Comparison of ENCODE assay signal across 7 mouse cellular contexts in the genomic region with DNA sequence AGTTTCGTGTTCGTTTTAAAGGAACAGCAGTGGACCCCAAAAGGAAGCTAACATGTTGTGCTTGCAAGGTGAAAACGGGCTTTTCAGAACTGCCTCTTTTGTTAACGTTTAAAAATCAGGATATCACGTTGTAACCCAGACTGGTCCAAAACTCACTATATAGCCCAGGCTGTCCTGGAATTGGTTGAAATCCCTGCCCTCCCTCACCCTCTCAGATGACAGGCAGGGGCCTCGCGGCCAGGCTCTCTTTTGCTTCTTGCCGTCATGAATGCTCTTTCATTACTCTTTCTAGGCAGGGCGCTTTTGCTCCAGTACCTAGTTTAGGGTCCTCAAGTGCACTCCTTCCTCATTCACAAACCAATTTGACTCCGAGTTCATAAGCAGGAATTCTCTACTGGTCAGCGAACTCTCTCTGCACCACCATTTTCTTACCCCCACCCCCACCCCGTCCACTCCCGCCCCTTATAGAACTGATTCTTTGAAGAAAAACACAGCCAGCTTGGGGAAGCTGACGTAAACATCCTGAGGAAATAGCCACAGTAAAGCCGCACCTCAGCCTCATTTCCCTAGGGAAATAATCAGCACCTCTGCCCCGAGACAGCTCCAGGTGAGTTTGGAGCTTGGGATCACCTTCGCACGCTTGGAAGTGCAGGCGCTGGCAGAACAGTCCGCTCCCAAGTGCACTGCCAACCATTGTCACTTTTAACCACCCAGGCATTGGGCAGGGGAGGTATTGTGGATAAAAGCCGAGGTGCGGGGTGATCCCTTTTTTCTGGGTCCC. TPM values are rescaled to one million over a fixed set of nuclear protein-coding genes. Genes with fewer than 3 reads are reported as not detected.
DNase-seq lines count a peak whose midpoint lies in the region; ATAC-seq and TF ChIP-seq lines count a peak whose summit lies in the region.

No protein-coding gene starts in this region.

- peaks cover 7% of the 10 kb centered on the region for H3K36me3 ChIP-seq in spleen, adult 2 months (ENCODE audit: control insufficient read depth, insufficient read depth, low read length)
- H3K36me3 ChIP-seq in heart, embryonic 11.5 days (ENCODE audit: control insufficient read depth, insufficient read depth, low read length): no peaks in the 10 kb centered on the region

- 3% methylated on average over 22 of the region's 22 CpGs for WGBS in spleen, adult 2 months
- 2% methylated on average over 22 of the region's 22 CpGs for WGBS in heart, embryonic 11.5 days (ENCODE audit: insufficient replicate concordance)

- TF ChIP-seq POLR2A in spleen, adult 2 months (IDR thresholded peaks at IDR 0.05; ENCODE audit: low read depth, low read length): no peak

- H3K27ac ChIP-seq in spleen, adult 2 months (ENCODE audit: insufficient read depth, low read length): peak overlapping the region; percentile 76
- peak overlapping the region; percentile 91 for H3K27ac ChIP-seq in heart, embryonic 11.5 days (ENCODE audit: low read depth, low read length)

- intact Hi-C loops in left cerebral cortex, postnatal 4 days (cut with DNase I): loop anchor here (5.0 to 10.0 kb wide), 3 partner anchors 148 to 340 kb away; no protein-coding TSS in a partner anchor

- H3K4me2 ChIP-seq in heart, embryonic 11.5 days: peak overlapping the region; percentile 96

- H3K9ac ChIP-seq in heart, embryonic 11.5 days (ENCODE audit: low read depth, low read length): peak overlapping the region; percentile 97

- no peak for TF ChIP-seq CTCF in spleen, adult 2 months (IDR thresholded peaks at IDR 0.05; ENCODE audit: extremely low read depth, insufficient read depth, insufficient read length, insufficient replicate concordance)

- peak in 1 of 2 experiments; percentile 40 for DNase-seq in spleen, adult 2 months (ENCODE audit: low read depth in 1 of 2, low spot score in 2 of 2)
- DNase-seq in spleen, postnatal 10 days (ENCODE audit: low spot score in 2 of 2): no peak
- peak; percentile 34 for DNase-seq in cerebellum, adult 8-10 months
- DNase-seq in left cerebral cortex, postnatal 4 days: peak; percentile 48
- DNase-seq in naive thymus-derived CD4-positive, alpha-beta T cell, adult 2 months (ENCODE audit: low read depth): peak; percentile 49
- DNase-seq in gastrocnemius, postnatal 25 days: no peak

- peak overlapping the region; percentile 67 for H3K4me3 ChIP-seq in spleen, adult 2 months (ENCODE audit: extremely low read depth, insufficient read depth, insufficient read length)
- peak overlapping the region; percentile 84 for H3K4me3 ChIP-seq in heart, embryonic 11.5 days (ENCODE audit: low read depth, low read length)

- H3K4me1 ChIP-seq in spleen, adult 2 months (ENCODE audit: control insufficient read depth, insufficient read depth, insufficient read length): peaks cover 7% of the 10 kb centered on the region
- H3K4me1 ChIP-seq in heart, embryonic 11.5 days (ENCODE audit: control insufficient read depth, insufficient read depth, low read length): peaks cover 14% of the 10 kb centered on the region

- ATAC-seq in heart, embryonic 11.5 days (replicated peaks; ENCODE audit: insufficient number of reproducible peaks, low FRiP score, low TSS enrichment): no peak

- no peaks in the 10 kb centered on the region for H3K27me3 ChIP-seq in spleen, adult 2 months (ENCODE audit: control insufficient read depth, insufficient read depth, low read length)
- no peaks in the 10 kb centered on the region for H3K27me3 ChIP-seq in heart, embryonic 11.5 days (ENCODE audit: control insufficient read depth, insufficient read depth, low read length)

- no peaks in the 10 kb centered on the region for H3K9me3 ChIP-seq in heart, embryonic 11.5 days (replicated peaks; ENCODE audit: control insufficient read depth, low read length)

RNA-seq across cellular contexts. Expression of a gene that starts 2.0 kb away (rescaled TPM):
- 7.3 and 13.0 TPM in 2 replicates for polyA plus RNA-seq in spleen, adult 2 months (2012; rRNA removed)
- polyA plus RNA-seq in heart, embryonic 11.5 days (2014; fragmentation: Nextera tagmentation; extraction: Ambion mirVana): 10.8 and 12.2 TPM in 2 replicates
- total RNA-seq in left cerebral cortex, postnatal 4 days (2021): 10 to 100 TPM; 73.8 to 79.0 TPM
- total RNA-seq in gastrocnemius, postnatal 25 days (2021): 1 to 10 TPM in 1 of 2 experiments, under 1 TPM in 1; 0.80 to 1.1 TPM

Comparison
In these comparisons a context has a peak if more than half of its experiments do, and no peak if none do; other contexts are left out.
1. DNase-seq: peak in cerebellum, adult 8-10 months (single experiment), left cerebral cortex, postnatal 4 days (single experiment) and naive thymus-derived CD4-positive, alpha-beta T cell, adult 2 months (single experiment); none in spleen, postnatal 10 days (0 of 2) and gastrocnemius, postnatal 25 days (single experiment).
2. RNA of a gene that starts 2.0 kb away (total RNA-seq): 73.8 to 79.0 TPM in left cerebral cortex, postnatal 4 days; 0.80 to 1.1 TPM in gastrocnemius, postnatal 25 days; every median in the first group is over 10 times any median in the second.